Mouse (Mus musculus) ovary, postnatal 10 days (tissue): ENCODE data around the gene Gpc2.

Experiments used
- DNase-seq: peaks from one replicate; pipeline ENCODE4 v3.0.0; 2022; ENCODE audit warnings: low spot score

The Gpc2 gene

DNA sequence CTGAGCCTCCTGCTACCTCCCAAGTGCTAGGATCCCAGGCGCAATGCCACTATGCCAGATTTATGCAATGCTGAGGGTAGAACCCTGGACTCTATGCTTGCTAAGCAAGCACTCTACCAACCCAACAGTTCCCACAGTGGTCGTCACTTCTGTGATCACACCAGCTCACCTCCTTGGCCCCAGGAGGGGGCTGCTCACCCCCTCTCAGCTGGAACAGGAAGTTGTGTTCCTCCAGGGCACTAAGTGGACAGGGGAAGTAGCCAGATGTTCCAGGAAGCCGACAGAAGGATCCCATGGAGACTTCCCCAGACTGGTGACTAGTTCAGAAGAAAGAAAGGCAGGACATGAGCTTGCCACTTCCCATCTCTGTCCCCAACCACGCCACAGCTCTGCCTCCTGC is 17.8 kb downstream of the Gpc2 start:
- no peak for DNase-seq

GRCm38 (mm10) chr5:138260834-138261233 is 19.0 kb downstream of the Gpc2 start:
- DNase-seq, result no peak

DNA sequence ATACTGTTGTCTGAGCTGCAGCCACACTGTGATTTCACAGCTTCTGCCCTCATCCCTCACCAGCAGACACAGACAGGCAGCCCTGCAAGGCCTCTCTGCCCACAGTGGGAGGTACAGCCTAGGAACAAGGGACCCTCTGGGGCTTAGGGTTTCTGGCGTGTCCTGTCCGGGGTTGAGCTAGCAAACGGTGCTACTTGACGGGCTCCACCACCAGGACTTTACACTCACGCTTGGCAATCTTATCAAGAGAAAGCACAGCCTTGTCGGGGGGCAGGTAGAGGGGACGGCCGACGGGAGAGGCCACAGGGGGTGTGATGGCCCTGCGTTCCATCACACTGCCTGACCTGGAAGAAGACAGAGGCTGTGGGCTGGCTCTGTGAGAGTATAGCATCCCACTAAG is 19.8 kb downstream of the Gpc2 start:
- DNase-seq, result no peak

DNA sequence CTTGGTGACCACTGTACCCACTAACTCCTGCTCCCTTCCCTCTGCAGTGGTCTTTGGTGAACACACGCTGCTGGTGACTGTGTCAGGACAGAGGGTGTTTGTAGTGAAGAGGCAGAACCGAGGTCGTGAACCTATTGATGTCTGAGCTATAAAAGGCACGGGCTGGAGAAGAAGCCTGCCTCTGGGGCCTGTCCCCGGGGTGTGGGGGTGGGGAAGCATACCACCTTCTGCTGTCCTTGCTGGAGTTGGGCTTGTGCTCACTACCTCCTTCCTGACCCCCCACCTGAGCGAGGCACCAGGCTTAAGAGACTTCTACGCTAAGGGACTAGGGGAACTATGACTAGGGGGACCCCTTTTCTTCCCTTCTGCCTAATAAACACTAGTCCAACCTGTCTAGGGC is 20.8 kb downstream of the Gpc2 start:
- DNase-seq, result no peak

DNA sequence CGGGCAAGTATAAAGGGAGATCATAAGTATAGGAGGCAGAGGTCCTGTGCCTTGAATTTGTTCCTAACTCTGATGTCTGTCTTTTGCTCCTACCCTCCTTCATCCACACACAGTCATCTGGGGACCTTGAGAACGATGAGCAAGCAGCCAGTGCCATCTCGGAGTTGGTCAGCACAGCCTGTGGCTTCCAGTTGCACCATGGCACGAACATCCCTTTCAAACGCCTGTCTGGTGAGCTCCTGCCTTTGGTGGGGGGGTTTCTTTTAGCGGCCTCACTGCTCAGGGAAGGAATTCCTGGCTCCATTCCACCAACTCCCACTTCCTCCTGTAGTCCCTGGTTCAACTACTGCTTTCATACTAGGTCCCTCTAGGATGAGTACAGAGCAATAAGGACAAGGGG is 21.3 kb downstream of the Gpc2 start:
- DNase-seq, result no peak

- DNase-seq, result no peak
Measured at GRCm38 (mm10) chr5:138258078-138258477, 21.7 kb downstream of the Gpc2 start.

GRCm38 (mm10) chr5:138257585-138257978 is 22.2 kb downstream of the Gpc2 start:
- no peak for DNase-seq

DNA sequence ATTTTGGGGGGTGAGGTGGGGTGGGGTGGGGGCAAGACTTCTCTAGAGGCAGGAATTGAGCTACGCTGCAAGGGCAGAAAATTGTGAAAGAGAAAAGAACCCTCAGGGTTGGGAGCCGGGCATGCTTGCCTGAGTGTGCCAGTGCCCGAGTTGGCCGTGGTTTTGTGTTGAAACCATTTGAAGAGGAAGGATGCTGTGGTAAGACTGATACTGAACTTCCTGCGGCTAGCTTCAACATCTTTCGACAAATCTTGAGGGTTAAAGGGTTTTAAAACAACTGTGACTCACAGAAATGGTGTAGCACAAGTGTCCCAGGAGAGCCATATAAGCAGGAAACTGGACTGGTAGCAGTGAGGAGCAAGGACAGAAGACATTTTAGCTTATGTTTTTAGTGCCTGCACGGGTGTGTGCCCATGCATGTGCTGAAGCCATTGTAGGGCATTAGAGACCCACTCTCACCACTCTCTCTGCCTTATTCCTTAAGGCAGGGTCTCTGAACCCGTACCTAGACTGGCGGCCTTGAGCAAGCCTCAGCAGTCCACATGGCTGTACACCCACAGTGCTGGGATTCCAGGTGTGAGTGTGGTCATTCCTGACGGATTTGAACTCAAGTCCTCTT is 22.7 kb downstream of the Gpc2 start:
- DNase-seq, result no peak

- DNase-seq, result no peak
Measured at GRCm38 (mm10) chr5:138256094-138256467, 23.7 kb downstream of the Gpc2 start.

DNA sequence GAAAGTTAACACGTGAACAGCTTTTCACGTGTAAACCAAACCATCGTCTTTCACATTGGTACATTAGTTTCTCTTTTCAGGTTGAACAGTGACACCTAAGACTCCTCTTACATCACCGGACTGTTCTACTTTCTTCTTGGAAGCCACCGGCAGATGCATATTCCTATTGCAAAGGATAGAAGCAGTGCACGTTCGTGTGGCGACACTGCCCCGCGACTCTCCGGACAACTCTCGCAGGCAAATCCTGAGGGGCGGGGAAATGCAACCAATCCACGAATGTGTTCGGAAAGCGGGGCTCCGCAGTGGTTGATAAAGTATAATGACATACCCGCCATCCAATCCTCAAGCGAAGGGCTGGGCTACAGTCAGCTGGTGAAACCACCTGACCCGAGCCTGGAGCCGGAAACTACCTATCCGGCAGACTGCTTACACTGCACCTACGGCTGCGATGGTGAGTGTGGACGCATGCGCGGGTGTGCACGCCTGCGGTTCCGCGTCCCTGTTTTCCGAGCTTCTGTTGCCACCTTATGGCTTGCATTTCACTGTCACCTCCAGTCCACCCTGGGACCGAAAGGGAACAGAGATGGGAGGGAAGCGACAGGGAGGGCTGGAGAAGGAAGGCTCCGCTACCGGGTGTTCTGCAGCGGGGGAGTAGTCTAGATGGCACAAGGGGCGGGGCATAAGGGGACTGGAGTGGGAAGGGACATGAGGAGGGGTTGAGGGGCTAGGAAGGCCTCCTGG is 24.3 kb downstream of the Gpc2 start, which contains the start of gene Lamtor4:
Gene Lamtor4 (plus strand): TSS at position 130 of the 741 bp plus-strand sequence.
- peak; percentile 71 for DNase-seq

- no peak for DNase-seq
Measured at GRCm38 (mm10) chr5:138253061-138253460, 26.7 kb downstream of the Gpc2 start.

GRCm38 (mm10) chr5:138251144-138251543 is 28.7 kb downstream of the Gpc2 start:
- no peak for DNase-seq

DNA sequence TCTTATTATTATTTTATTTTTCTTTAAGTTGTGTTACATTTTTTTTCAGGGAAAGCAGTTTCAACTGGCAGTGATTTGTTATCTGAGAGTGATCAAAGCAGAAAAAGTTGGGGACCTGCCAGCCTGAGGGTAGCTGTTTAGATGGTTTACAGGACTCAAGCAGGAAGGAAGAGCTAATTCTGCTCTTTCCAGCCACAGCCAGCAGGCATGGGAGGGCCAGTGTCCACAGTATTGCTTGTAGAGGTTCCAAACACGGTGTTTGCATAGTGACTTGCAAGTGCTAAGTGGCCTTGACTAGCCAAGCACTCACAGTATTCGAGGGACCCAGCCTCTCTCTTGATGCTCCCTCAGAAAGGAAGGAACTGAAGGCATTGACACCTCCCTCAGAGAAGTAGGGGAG is 38.3 kb downstream of the Gpc2 start:
- DNase-seq, result no peak

GRCm38 (mm10) chr5:138234224-138234623 is 45.6 kb downstream of the Gpc2 start:
- DNase-seq, result no peak

GRCm38 (mm10) chr5:138233778-138234177 is 46.0 kb downstream of the Gpc2 start:
- DNase-seq, result no peak

GRCm38 (mm10) chr5:138229511-138229910 is 50.3 kb downstream of the Gpc2 start:
- no peak for DNase-seq

GRCm38 (mm10) chr5:138228026-138228425 is 51.8 kb downstream of the Gpc2 start:
- DNase-seq, result no peak

- no peak for DNase-seq
Measured at GRCm38 (mm10) chr5:138227367-138227766, 52.4 kb downstream of the Gpc2 start.

- DNase-seq, result no peak
Measured at GRCm38 (mm10) chr5:138226491-138226890, 53.3 kb downstream of the Gpc2 start.

GRCm38 (mm10) chr5:138225700-138226099 is 54.1 kb downstream of the Gpc2 start, which contains the start of gene Nxpe5:
TSS of gene Nxpe5 (plus strand) at chr5:138225898.
- DNase-seq, result no peak
